Mouse (Mus musculus) embryonic facial prominence, embryonic 10.5 days (tissue): ENCODE measurements around the gene Cacna2d2. TPM values are rescaled to one million over a fixed set of nuclear protein-coding genes. Genes with fewer than 3 reads are reported as not detected.

ENCODE experiments used
- DNase-seq: peaks from one replicate; pipeline ENCODE4 v3.0.0-alpha.2; 2017; ENCODE audit warnings: low spot score
- H3K27ac ChIP-seq: fragments of 300-500 bp; sonication (generic); replicated peaks from 2 replicates; pipeline ENCODE4 v1.5.1; 2016; ENCODE audit warnings: mild to moderate bottlenecking
- H3K27me3 ChIP-seq: fragments of 300-500 bp; sonication (generic); replicated peaks from 2 replicates; pipeline ENCODE4 v1.6.1; 2016; ENCODE audit warnings: low read depth, mild to moderate bottlenecking; ENCODE audit not compliant: poor library complexity, severe bottlenecking
- H3K36me3 ChIP-seq: fragments of 300-500 bp; sonication (generic); replicated peaks from 2 replicates; pipeline ENCODE4 v1.6.1; 2016; ENCODE audit warnings: mild to moderate bottlenecking, moderate library complexity
- H3K4me1 ChIP-seq: fragments of 300-500 bp; sonication (generic); 2 replicates; pipeline ENCODE4 v1.6.1; 2016
- H3K4me3 ChIP-seq: fragments of 300-500 bp; sonication (generic); 2 replicates; pipeline ENCODE4 v1.5.1; 2016; ENCODE audit warnings: mild to moderate bottlenecking, moderate library complexity
- H3K9me3 ChIP-seq: fragments of 300-500 bp; sonication (generic); 2 replicates; pipeline ENCODE4 v1.6.1; 2016; ENCODE audit warnings: mild to moderate bottlenecking
- WGBS: fragments of 180-500 bp; shearing (Covaris S2); methylation state at CpG from one replicate; pipeline ENCODE4 v1.1.7; 2016; 5-methylcytosine and 5-hydroxymethylcytosine counted together
- polyA plus RNA-seq: library from polyadenylated mRNA; unstranded; fragments of >200 nt; fragmentation: Nextera tagmentation; extraction: Ambion mirVana; gene quantifications from 2 replicates; pipeline ENCODE4 v1.2.1, GENCODE M21; 2016

Cacna2d2 gene
- polyA plus RNA-seq, 1 experiment from 2014 or later = 0.50 TPM

- 52% methylated on average over 15 of the region's 15 CpGs for whole genome bisulfite sequencing
- Histone ChIP-seq H3K4me1 (peaks cover 33% of the 10 kb centered on the region), H3K27me3 (peaks cover 49% of the 10 kb centered on the region), H3K27ac (peak overlapping the region; percentile 41; the same call in 1 of the 2 replicates), H3K36me3 (no peaks in the 10 kb centered on the region), H3K9me3 (no peaks in the 10 kb centered on the region), H3K4me3 (no peak overlapping the region)
- DNase-seq = peak; percentile 34
Measured at GRCm38 (mm10) chr9:107470427-107470826, 71.0 kb downstream of the Cacna2d2 start.

- no peak overlapping the region for H3K4me3 ChIP-seq
- WGBS = 80% methylated on average over 1 of the region's 1 CpGs
- H3K9me3 ChIP-seq = no peaks in the 10 kb centered on the region
- no peak overlapping the region for H3K27ac ChIP-seq
- DNase-seq = no peak
- H3K27me3 ChIP-seq = peaks cover 50% of the 10 kb centered on the region
- H3K4me1 ChIP-seq = peaks cover 37% of the 10 kb centered on the region
- H3K36me3 ChIP-seq = no peaks in the 10 kb centered on the region
Measured at GRCm38 (mm10) chr9:107474016-107474415, 74.6 kb downstream of the Cacna2d2 start.

GRCm38 (mm10) chr9:107478979-107479378, 79.6 kb downstream of the Cacna2d2 start:
- Histone ChIP-seq H3K27me3 (peaks cover 54% of the 10 kb centered on the region), H3K27ac (peak overlapping the region; percentile 81), H3K4me1 (peaks cover 50% of the 10 kb centered on the region), H3K4me3 (peak overlapping the region; percentile 38; the same call in 1 of the 2 replicates), H3K9me3 (no peaks in the 10 kb centered on the region), H3K36me3 (no peaks in the 10 kb centered on the region)
- peak; percentile 59 for DNase-seq
- 30% methylated on average over 5 of the region's 5 CpGs for WGBS

- DNase-seq = peak; percentile 63
- Histone ChIP-seq H3K27ac (peak overlapping the region; percentile 81), H3K4me3 (peak overlapping the region; percentile 38), H3K4me1 (peaks cover 51% of the 10 kb centered on the region), H3K27me3 (peaks cover 54% of the 10 kb centered on the region), H3K36me3 (no peaks in the 10 kb centered on the region), H3K9me3 (no peaks in the 10 kb centered on the region)
- WGBS = 3% methylated on average over 14 of the region's 14 CpGs
Measured at GRCm38 (mm10) chr9:107479593-107479992, 80.2 kb downstream of the Cacna2d2 start.

GRCm38 (mm10) chr9:107480477-107481069, 81.2 kb downstream of the Cacna2d2 start:
- 5% methylated on average over 9 of the region's 9 CpGs for WGBS
- Histone ChIP-seq H3K36me3 (no peaks in the 10 kb centered on the region), H3K4me3 (peak overlapping the region; percentile 38), H3K4me1 (peaks cover 53% of the 10 kb centered on the region), H3K9me3 (no peaks in the 10 kb centered on the region), H3K27ac (peak overlapping the region; percentile 81), H3K27me3 (peaks cover 50% of the 10 kb centered on the region)
- DNase-seq = peak; percentile 70

- Histone ChIP-seq H3K4me1 (peaks cover 47% of the 10 kb centered on the region), H3K9me3 (no peaks in the 10 kb centered on the region), H3K36me3 (no peaks in the 10 kb centered on the region), H3K4me3 (no peak overlapping the region; the same call in 1 of the 2 replicates), H3K27ac (peak overlapping the region; percentile 81), H3K27me3 (peaks cover 50% of the 10 kb centered on the region)
- 19% methylated on average over 16 of the region's 16 CpGs for WGBS
- DNase-seq = peak; percentile 43
Measured at GRCm38 (mm10) chr9:107481340-107481739, 81.9 kb downstream of the Cacna2d2 start.

- no peaks in the 10 kb centered on the region for H3K9me3 ChIP-seq
- peaks cover 45% of the 10 kb centered on the region for H3K4me1 ChIP-seq
- H3K4me3 ChIP-seq = no peak overlapping the region
- WGBS = 89% methylated on average over 9 of the region's 9 CpGs
- no peaks in the 10 kb centered on the region for H3K36me3 ChIP-seq
- H3K27ac ChIP-seq = peak overlapping the region; percentile 65; the same call in 1 of the 2 replicates
- no peak for DNase-seq
- H3K27me3 ChIP-seq = peaks cover 50% of the 10 kb centered on the region
Measured at GRCm38 (mm10) chr9:107482004-107482403, 82.6 kb downstream of the Cacna2d2 start.

GRCm38 (mm10) chr9:107482770-107483169, 83.4 kb downstream of the Cacna2d2 start:
- no peak overlapping the region for H3K4me3 ChIP-seq
- no peak overlapping the region for H3K27ac ChIP-seq
- DNase-seq = no peak
- H3K9me3 ChIP-seq = no peaks in the 10 kb centered on the region
- H3K36me3 ChIP-seq = no peaks in the 10 kb centered on the region
- H3K4me1 ChIP-seq = peaks cover 47% of the 10 kb centered on the region
- H3K27me3 ChIP-seq = peaks cover 46% of the 10 kb centered on the region
- 87% methylated on average over 4 of the region's 4 CpGs for WGBS

- Histone ChIP-seq H3K4me1 (peaks cover 47% of the 10 kb centered on the region), H3K9me3 (no peaks in the 10 kb centered on the region), H3K4me3 (no peak overlapping the region), H3K27ac (no peak overlapping the region), H3K27me3 (peaks cover 39% of the 10 kb centered on the region), H3K36me3 (no peaks in the 10 kb centered on the region)
- DNase-seq = no peak
- WGBS = 92% methylated on average over 5 of the region's 5 CpGs
Measured at GRCm38 (mm10) chr9:107483714-107484113, 84.3 kb downstream of the Cacna2d2 start.

- WGBS = 82% methylated on average over 17 of the region's 17 CpGs
- peaks cover 42% of the 10 kb centered on the region for H3K4me1 ChIP-seq
- H3K27me3 ChIP-seq = peaks cover 34% of the 10 kb centered on the region
- DNase-seq = no peak
- no peak overlapping the region for H3K27ac ChIP-seq
- no peak overlapping the region for H3K4me3 ChIP-seq
- H3K9me3 ChIP-seq = no peaks in the 10 kb centered on the region
- no peaks in the 10 kb centered on the region for H3K36me3 ChIP-seq
Measured at GRCm38 (mm10) chr9:107484302-107484701, 84.9 kb downstream of the Cacna2d2 start.

GRCm38 (mm10) chr9:107484766-107485165, 85.4 kb downstream of the Cacna2d2 start:
- Histone ChIP-seq H3K9me3 (no peaks in the 10 kb centered on the region), H3K4me3 (no peak overlapping the region), H3K36me3 (no peaks in the 10 kb centered on the region), H3K27me3 (peaks cover 30% of the 10 kb centered on the region), H3K4me1 (peaks cover 37% of the 10 kb centered on the region), H3K27ac (no peak overlapping the region)
- WGBS = 79% methylated on average over 6 of the region's 6 CpGs
- no peak for DNase-seq

GRCm38 (mm10) chr9:107486086-107486485, 86.7 kb downstream of the Cacna2d2 start:
- no peak overlapping the region for H3K27ac ChIP-seq
- WGBS = 60% methylated on average over 10 of the region's 10 CpGs
- no peak for DNase-seq
- H3K4me1 ChIP-seq = peaks cover 24% of the 10 kb centered on the region
- no peaks in the 10 kb centered on the region for H3K9me3 ChIP-seq
- H3K36me3 ChIP-seq = no peaks in the 10 kb centered on the region
- peaks cover 18% of the 10 kb centered on the region for H3K27me3 ChIP-seq
- H3K4me3 ChIP-seq = no peak overlapping the region

- peaks cover 12% of the 10 kb centered on the region for H3K27me3 ChIP-seq
- H3K4me1 ChIP-seq = peaks cover 18% of the 10 kb centered on the region
- H3K4me3 ChIP-seq = no peak overlapping the region
- no peaks in the 10 kb centered on the region for H3K9me3 ChIP-seq
- no peak overlapping the region for H3K27ac ChIP-seq
- H3K36me3 ChIP-seq = no peaks in the 10 kb centered on the region
- 67% methylated on average over 6 of the region's 6 CpGs for WGBS
- peak; percentile 53 for DNase-seq
Measured at GRCm38 (mm10) chr9:107486507-107487225, 87.3 kb downstream of the Cacna2d2 start.
